14 mouse cellular contexts compared by ENCODE assay signal in the genomic region with DNA sequence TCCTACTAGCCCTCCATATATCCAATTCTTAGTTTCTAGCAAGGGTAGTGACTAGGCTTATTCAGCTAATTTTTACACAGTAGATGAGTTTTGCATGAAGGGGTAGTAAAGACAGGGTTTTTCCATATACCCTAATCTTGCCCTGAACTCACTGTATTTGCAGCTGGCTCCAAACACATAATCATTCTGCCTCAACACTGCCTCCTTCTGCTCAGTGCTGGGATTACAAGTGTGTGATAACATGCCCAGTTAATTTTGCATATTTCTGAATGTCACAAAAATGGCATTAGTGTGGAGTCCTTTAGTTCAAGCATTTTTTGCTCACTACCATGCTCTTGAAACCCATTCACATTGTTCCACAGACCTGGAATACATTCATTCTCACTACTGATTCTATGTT. TPM values are rescaled to one million over a fixed set of nuclear protein-coding genes. Genes with fewer than 3 reads are reported as not detected.
A peak's percentile ranks its signal among the peaks of the same experiment; 100 is the strongest.
DNase-seq lines count a peak whose midpoint lies in the region; TF ChIP-seq lines count a peak whose summit lies in the region.
"Had no signal": no experiment of that assay in that cellular context is flagged by ENCODE, and none has a peak within 500 bp of the region (broad histone marks: within the 10 kb centered on the region; RNA-seq: fewer than 3 reads in every experiment).

No protein-coding gene starts in this region.

- no peaks in the 10 kb centered on the region for H3K4me1 ChIP-seq in cortical plate, adult 2 months (ENCODE audit: control insufficient read depth, insufficient read depth, low read length)
- H3K4me1 ChIP-seq in forebrain, embryonic 10.5 days: no peaks in the 10 kb centered on the region
- H3K4me1 ChIP-seq: embryonic facial prominence, embryonic 15.5 days; neural tube, embryonic 12.5 days had no signal

- intact Hi-C loops in gastrocnemius, adult 2 months (cut with DNase I): loop anchor here (10.0 kb wide), 1 partner anchor 55 kb away; no protein-coding TSS in a partner anchor
- intact Hi-C loops in gastrocnemius, postnatal 14 days (cut with DNase I; ENCODE audit: low total_unique reads): no loop called here

- H3K27me3 ChIP-seq in forebrain, embryonic 10.5 days (ENCODE audit: poor library complexity, severe bottlenecking): no peaks in the 10 kb centered on the region
- H3K27me3 ChIP-seq: embryonic facial prominence, embryonic 15.5 days; neural tube, embryonic 12.5 days had no signal

- no peak overlapping the region for H3K4me3 ChIP-seq in gastrocnemius, adult 2 months
- H3K4me3 ChIP-seq in cortical plate, adult 2 months (ENCODE audit: insufficient read depth, low read length): no peak overlapping the region
- H3K4me3 ChIP-seq in forebrain, embryonic 10.5 days: no peak overlapping the region
- H3K4me3 ChIP-seq: embryonic facial prominence, embryonic 15.5 days; neural tube, embryonic 12.5 days had no signal

- no peak for DNase-seq in gastrocnemius, adult 2 months
- DNase-seq in gastrocnemius, postnatal 14 days: no peak
- peak; percentile 4 for DNase-seq in lung, postnatal 14 days
- no peak for DNase-seq in lung, adult 18-20 months
- DNase-seq in thymus, postnatal 36 days: peak; percentile 9 to 27
- no peak for DNase-seq in forebrain, embryonic 10.5 days (ENCODE audit: extremely low spot score, low spot score)
- DNase-seq in frontal cortex, postnatal 10 days (ENCODE audit: low spot score in 2 of 2): no peak
- DNase-seq: adrenal gland, adult 8-10 months; cerebellum, adult 2 months; gastrocnemius, postnatal 10 days; right cerebral cortex, postnatal 4 days had no signal

- TF ChIP-seq POLR2A in cortical plate, adult 2 months (IDR thresholded peaks at IDR 0.05; ENCODE audit: extremely low read depth, insufficient read depth, low read length): no peak

- H3K27ac ChIP-seq in gastrocnemius, adult 2 months: no peak overlapping the region
- H3K27ac ChIP-seq in cortical plate, adult 2 months (ENCODE audit: insufficient read depth, low read length): no peak overlapping the region
- no peak overlapping the region for H3K27ac ChIP-seq in forebrain, embryonic 10.5 days
- H3K27ac ChIP-seq: embryonic facial prominence, embryonic 15.5 days; neural tube, embryonic 12.5 days had no signal

- no peaks in the 10 kb centered on the region for H3K36me3 ChIP-seq in forebrain, embryonic 10.5 days (replicated peaks)
- H3K36me3 ChIP-seq: embryonic facial prominence, embryonic 15.5 days; neural tube, embryonic 12.5 days had no signal

- no peaks in the 10 kb centered on the region for H3K9me3 ChIP-seq in forebrain, embryonic 10.5 days
- H3K9me3 ChIP-seq: embryonic facial prominence, embryonic 15.5 days; neural tube, embryonic 12.5 days had no signal

- TF ChIP-seq CTCF in gastrocnemius, adult 2 months (IDR thresholded peaks at IDR 0.05): peak; percentile 38
- TF ChIP-seq CTCF in cortical plate, adult 2 months (IDR thresholded peaks at IDR 0.05; ENCODE audit: extremely low read depth, insufficient read depth, low read length): 0 out of 2 replicates have a peak, but pooled peaks have one; percentile 1

RNA-seq across cellular contexts. Expression of a gene that starts 44.0 kb away (rescaled TPM):
- 1 to 10 TPM; 3.5 to 3.8 TPM for total RNA-seq in gastrocnemius, adult 2 months (2021)
- 1 to 10 TPM; 6.8 to 8.3 TPM for total RNA-seq in gastrocnemius, postnatal 14 days (2021)
- 4.8 and 5.4 TPM in 2 replicates for polyA plus RNA-seq in cortical plate, adult 2 months (2012; rRNA removed)
- 7.1 and 8.0 TPM in 2 replicates for polyA plus RNA-seq in forebrain, embryonic 10.5 days (2016; fragmentation: Nextera tagmentation; extraction: Ambion mirVana)

Comparison
In these comparisons a context has a peak if more than half of its experiments do, and no peak if none do; other contexts are left out.
1. DNase-seq: peak in lung, postnatal 14 days (single experiment) and thymus, postnatal 36 days (2 of 2); none in gastrocnemius, adult 2 months (single experiment), gastrocnemius, postnatal 14 days (single experiment), lung, adult 18-20 months (0 of 2), forebrain, embryonic 10.5 days (single experiment) and frontal cortex, postnatal 10 days (0 of 2).